Mouse (Mus musculus) megakaryocyte progenitor cell, adult 5-6 weeks (primary cell): ENCODE measurements at regions not wholly inside any gene's neighbourhood (a gene's known extent, or its start where the extent isn't known, plus 50 kb on each side); places are given as distances from the start of the nearest gene placed in this dataset.
A peak's percentile ranks its signal among the peaks of the same experiment; 100 is the strongest.

Source experiments
- ATAC-seq: replicated peaks from 2 replicates; pipeline ENCODE4 v1.8.0; 2016; ENCODE audit warnings: mild to moderate bottlenecking, moderate TSS enrichment, inconsistent platforms; ENCODE audit not compliant: poor library complexity

GRCm38 (mm10) chr15:65646470-65646869 is 631.8 kb upstream of the Gm21961 start:
- no peak for ATAC-seq

- peak; percentile 70 for ATAC-seq
Observed at GRCm38 (mm10) chr15:65639484-65639883, 624.8 kb upstream of the Gm21961 start.

- peak; percentile 90 for ATAC-seq
Observed at GRCm38 (mm10) chr15:65637520-65638184, 622.9 kb upstream of the Gm21961 start.

- no peak for ATAC-seq
Observed at GRCm38 (mm10) chr15:65632440-65632839, 617.7 kb upstream of the Gm21961 start.

GRCm38 (mm10) chr15:65630476-65630875 is 615.8 kb upstream of the Gm21961 start:
- no peak for ATAC-seq

- ATAC-seq, result no peak
Observed at GRCm38 (mm10) chr15:65592718-65593477, 578.2 kb upstream of the Gm21961 start.

GRCm38 (mm10) chr15:65585566-65585965 is 570.9 kb upstream of the Gm21961 start:
- no peak for ATAC-seq

- no peak for ATAC-seq
Observed at GRCm38 (mm10) chr15:65579353-65579752, 564.6 kb upstream of the Gm21961 start.

- no peak for ATAC-seq
Observed at GRCm38 (mm10) chr15:65567931-65568330, 553.2 kb upstream of the Gm21961 start.

GRCm38 (mm10) chr15:65557846-65558835 is 543.4 kb upstream of the Gm21961 start:
- ATAC-seq, result no peak

GRCm38 (mm10) chr15:65549046-65549445 is 534.3 kb upstream of the Gm21961 start:
- ATAC-seq, result no peak

- ATAC-seq, result no peak
Observed at GRCm38 (mm10) chr15:65535606-65536005, 520.9 kb upstream of the Gm21961 start.

GRCm38 (mm10) chr15:65532241-65532640 is 517.5 kb upstream of the Gm21961 start:
- no peak for ATAC-seq

- no peak for ATAC-seq
Observed at GRCm38 (mm10) chr15:65502656-65503055, 488.0 kb upstream of the Gm21961 start.

- no peak for ATAC-seq
Observed at GRCm38 (mm10) chr15:65478940-65479339, 464.2 kb upstream of the Gm21961 start.

- no peak for ATAC-seq
Observed at GRCm38 (mm10) chr15:65455203-65455816, 440.6 kb upstream of the Gm21961 start.

- ATAC-seq, result no peak
Observed at GRCm38 (mm10) chr15:65452258-65453028, 437.7 kb upstream of the Gm21961 start.

GRCm38 (mm10) chr15:65419736-65420135 is 405.0 kb upstream of the Gm21961 start:
- no peak for ATAC-seq
